Mouse (Mus musculus): Measurements from ENCODE around the gene Baz1b.

- TF ChIP-seq CTCF (IDR thresholded peaks at IDR 0.05; ENCODE audit: low read depth, low read length) (no peak), GATA1 (IDR thresholded peaks at IDR 0.05; ENCODE audit: borderline replicate concordance, low read length) (no peak)
Observed at GRCm38 (mm10) chr5:135271563-135272165, 84.6 kb downstream of the Baz1b start.
